Mouse (Mus musculus) adrenal gland, postnatal 4 days (tissue): ENCODE results near the gene Calm1. TPM values are rescaled to one million over a fixed set of nuclear protein-coding genes. Genes with fewer than 3 reads are reported as not detected.
"Not testable (repeated sequence)": the region's sequence is repeated elsewhere in the genome, so short reads cannot be mapped to it uniquely, and the experiment has no call there.

Source experiments
- DNase-seq, 2 experiments: peaks; one replicate each; pipeline ENCODE4 v3.0.0; 2021 to 2022; ENCODE audit warnings: low spot score in 2 of 2, mixed read lengths in 2 of 2
- total RNA-seq, 2 experiments: library from RNA; stranded (reverse); gene quantifications; 2 replicates each; pipeline ENCODE4 v1.2.3; 2021

Gene Calm1
- total RNA-seq, 2 experiments from 2014 or later: 373 to 429 TPM

GRCm38 (mm10) chr12:100190802-100191201 lies 8.4 kb upstream of the Calm1 start:
- DNase-seq: no peak

DNA sequence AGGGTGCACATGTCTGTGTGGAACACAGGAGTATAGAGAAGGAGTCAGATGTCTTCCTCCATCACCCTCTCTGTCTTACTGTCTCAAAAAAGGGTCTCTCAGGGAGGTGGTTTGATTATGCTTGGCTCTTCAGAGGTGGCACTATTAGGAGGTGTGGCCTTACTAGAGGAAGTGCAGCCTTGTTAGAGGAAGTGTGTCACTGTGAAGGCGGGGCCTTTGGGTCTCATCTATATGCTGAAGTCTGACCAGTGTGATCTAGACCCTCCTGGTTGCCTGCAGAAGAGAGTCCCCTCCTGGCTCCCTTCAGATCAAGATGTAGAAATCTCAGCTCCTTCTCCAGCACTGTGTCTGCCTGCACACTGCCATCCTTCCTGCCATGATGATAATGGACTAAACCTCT lies 5.1 kb upstream of the Calm1 start:
- no peak for DNase-seq

GRCm38 (mm10) chr12:100196786-100197185 lies 2.4 kb upstream of the Calm1 start:
- no peak for DNase-seq

GRCm38 (mm10) chr12:100199891-100200644 lies 833 bp downstream of the Calm1 start:
- DNase-seq: peak; percentile 43 to 54

GRCm38 (mm10) chr12:100200645-100201362 lies 1.6 kb downstream of the Calm1 start:
- DNase-seq: no peak

DNA sequence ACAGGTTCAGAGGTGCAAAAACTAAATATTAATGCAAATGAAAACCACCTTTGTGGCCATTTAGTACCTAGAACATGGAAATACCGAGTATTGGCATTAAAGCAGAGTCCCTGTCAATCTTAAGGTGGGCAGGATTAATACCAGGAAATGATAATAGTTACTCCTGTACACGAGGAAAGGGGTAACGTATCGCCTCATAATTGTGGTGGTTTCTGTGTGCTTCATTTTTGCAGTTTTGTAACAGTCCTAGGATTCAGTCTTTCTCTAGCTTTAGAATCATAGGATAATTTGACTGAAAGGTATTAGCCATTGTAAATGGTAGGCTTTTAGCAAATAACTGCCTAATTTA lies 2.1 kb downstream of the Calm1 start:
- DNase-seq: no peak

GRCm38 (mm10) chr12:100201838-100202237 lies 2.6 kb downstream of the Calm1 start:
- peak; percentile 65 to 81 for DNase-seq

GRCm38 (mm10) chr12:100203759-100204158 lies 4.5 kb downstream of the Calm1 start:
- DNase-seq: no peak

DNA sequence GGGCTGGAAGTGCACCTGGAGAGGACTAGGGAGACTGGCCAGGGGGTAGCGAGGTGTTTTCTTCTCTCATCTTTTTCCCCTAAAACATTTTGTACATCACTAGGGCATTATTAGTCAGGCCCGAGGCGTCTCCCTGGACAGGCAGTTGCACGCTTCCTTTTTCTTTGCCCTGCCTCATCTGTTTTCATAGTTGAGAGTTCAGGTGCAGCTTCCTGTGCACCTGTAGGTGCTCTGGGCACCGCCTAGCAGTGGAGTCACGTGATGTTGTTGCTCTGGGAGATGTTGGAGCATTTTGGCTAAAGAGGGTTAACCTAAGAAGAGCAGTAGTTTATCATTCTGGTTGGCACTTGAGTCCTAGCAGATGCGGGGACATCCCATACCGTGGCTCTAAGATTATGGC lies 5.9 kb downstream of the Calm1 start:
- no peak for DNase-seq

DNA sequence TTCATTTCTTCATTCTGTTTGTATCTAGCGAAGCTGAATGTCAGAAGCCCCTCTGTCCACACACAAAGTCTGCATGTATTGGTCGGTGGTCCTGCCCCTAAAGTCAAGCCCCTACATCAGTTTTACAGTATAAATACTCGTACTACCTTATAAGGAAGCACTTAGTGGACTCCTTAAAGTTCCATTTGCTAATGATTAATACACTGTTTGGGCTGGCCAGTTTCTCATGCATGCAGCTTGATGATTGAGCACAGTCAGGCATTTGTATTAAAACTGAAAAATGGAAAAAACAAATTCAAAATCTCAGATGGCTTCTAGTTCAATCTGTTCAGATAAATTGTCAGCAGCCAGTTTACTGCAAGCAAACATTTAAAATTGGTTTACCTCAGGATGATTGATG lies 7.3 kb downstream of the Calm1 start:
- DNase-seq: no peak

- DNase-seq: no peak
Observed at GRCm38 (mm10) chr12:100206926-100207325, 7.7 kb downstream of the Calm1 start.

- no peak for DNase-seq
Observed at GRCm38 (mm10) chr12:100209701-100210478, 10.7 kb downstream of the Calm1 start.

- DNase-seq: no peak
Observed at GRCm38 (mm10) chr12:100210973-100211372, 11.7 kb downstream of the Calm1 start.

- DNase-seq: no peak
Observed at GRCm38 (mm10) chr12:100211453-100212185, 12.4 kb downstream of the Calm1 start.

DNA sequence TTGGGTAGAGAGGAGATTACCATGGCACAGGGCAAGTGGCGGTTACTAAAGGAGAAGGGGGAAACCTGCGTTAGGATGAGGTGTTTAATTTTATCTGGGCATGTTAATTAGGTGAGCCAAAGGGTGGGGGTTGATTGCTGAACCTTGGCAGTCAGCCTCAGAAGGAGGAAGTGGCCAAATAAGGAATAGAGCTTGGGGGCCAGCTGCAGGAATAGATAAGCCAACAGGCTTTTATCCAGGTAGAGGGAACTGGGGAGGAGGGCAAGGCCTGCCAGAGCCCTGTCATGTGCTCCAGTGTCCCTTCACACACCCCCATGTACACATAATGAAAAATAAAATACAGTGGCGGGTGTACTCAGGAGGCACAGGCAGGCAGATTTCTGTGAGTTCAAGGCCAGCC lies 13.2 kb downstream of the Calm1 start:
- DNase-seq: no peak

- no peak for DNase-seq
Observed at GRCm38 (mm10) chr12:100213162-100213561, 13.9 kb downstream of the Calm1 start.

DNA sequence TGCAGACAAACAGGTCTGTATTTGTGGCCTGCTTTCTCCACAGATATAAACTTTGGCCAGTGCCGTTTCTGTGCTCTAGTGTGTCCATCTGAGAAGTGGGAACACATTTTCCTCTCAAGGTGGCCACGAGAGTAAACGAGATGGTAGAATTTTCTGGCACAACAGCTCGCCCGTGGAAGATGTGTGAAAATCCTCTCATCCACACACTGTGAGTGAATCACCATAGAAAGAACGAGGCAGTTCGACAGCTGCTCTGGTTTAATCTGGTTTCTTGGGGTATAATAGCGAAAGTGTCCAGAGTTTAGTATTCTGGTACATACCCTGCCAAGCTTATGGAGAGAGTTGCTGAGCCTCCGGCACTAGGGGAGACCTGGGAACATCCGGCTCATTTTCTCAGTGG lies 14.9 kb downstream of the Calm1 start:
- DNase-seq: no peak

GRCm38 (mm10) chr12:100214738-100215137 lies 15.5 kb downstream of the Calm1 start:
- DNase-seq: no peak

GRCm38 (mm10) chr12:100217087-100217486 lies 17.9 kb downstream of the Calm1 start:
- not testable (repeated sequence) for DNase-seq

GRCm38 (mm10) chr12:100220012-100220411 lies 20.8 kb downstream of the Calm1 start:
- no peak for DNase-seq

GRCm38 (mm10) chr12:100221608-100222321 lies 22.5 kb downstream of the Calm1 start:
- no peak for DNase-seq
